Mouse (Mus musculus): ENCODE measurements at regions not wholly inside any gene's neighbourhood (a gene's known extent, or its start where the extent isn't known, plus 50 kb on each side); places are given as distances from the start of the nearest gene placed in this dataset.
"Not testable (repeated sequence)": the region's sequence is repeated elsewhere in the genome, so short reads cannot be mapped to it uniquely, and the experiment has no call there.

- DNase-seq, result no peak
Observed at GRCm38 (mm10) chr1:105900158-105900557, 90.0 kb upstream of the Zcchc2 start.

- no peak for DNase-seq
Observed at GRCm38 (mm10) chr1:105900920-105901319, 89.3 kb upstream of the Zcchc2 start.

GRCm38 (mm10) chr1:105903286-105904115, 86.7 kb upstream of the Zcchc2 start:
- no peak for DNase-seq

GRCm38 (mm10) chr1:105904737-105905136, 85.5 kb upstream of the Zcchc2 start:
- no peak for DNase-seq

GRCm38 (mm10) chr1:105905785-105906426, 84.3 kb upstream of the Zcchc2 start:
- DNase-seq, result no peak

GRCm38 (mm10) chr1:105906427-105906798, 83.8 kb upstream of the Zcchc2 start:
- peak; percentile 22 to 26 for DNase-seq

- DNase-seq, result no peak
Observed at GRCm38 (mm10) chr1:105908029-105908876, 82.0 kb upstream of the Zcchc2 start.

GRCm38 (mm10) chr1:105909121-105909520, 81.1 kb upstream of the Zcchc2 start:
- no peak for DNase-seq

- DNase-seq, result no peak
Observed at GRCm38 (mm10) chr1:105911714-105912113, 78.5 kb upstream of the Zcchc2 start.

GRCm38 (mm10) chr1:105921842-105922241, 68.4 kb upstream of the Zcchc2 start:
- DNase-seq, result no peak

- no peak for DNase-seq
Observed at GRCm38 (mm10) chr1:105922586-105922985, 67.6 kb upstream of the Zcchc2 start.

- DNase-seq, result no peak
Observed at GRCm38 (mm10) chr1:105923001-105923400, 67.2 kb upstream of the Zcchc2 start.

- peak; percentile 9 to 45 for DNase-seq
Observed at GRCm38 (mm10) chr1:105925617-105926370, 64.4 kb upstream of the Zcchc2 start.

GRCm38 (mm10) chr1:105926871-105927270, 63.3 kb upstream of the Zcchc2 start:
- no peak for DNase-seq

GRCm38 (mm10) chr1:105930841-105931240, 59.4 kb upstream of the Zcchc2 start:
- DNase-seq, result no peak

- DNase-seq, result not testable (repeated sequence)
Observed at GRCm38 (mm10) chr1:105934171-105934570, 56.0 kb upstream of the Zcchc2 start.

Data from lung, postnatal 4 days (tissue).